Mouse (Mus musculus) layer of hippocampus, adult 8-10 months (tissue): ENCODE results near the gene Olfr572. TPM values are rescaled to one million over a fixed set of nuclear protein-coding genes. Genes with fewer than 3 reads are reported as not detected.

Experiments
- DNase-seq, 2 experiments: peaks; one replicate each; pipeline ENCODE4 v3.0.0; 2022; ENCODE audit warnings: low spot score in 2 of 2
- total RNA-seq, 4 experiments: library from RNA; stranded (reverse); gene quantifications; 2 replicates each; pipeline ENCODE4 v1.2.4; 2022

Gene Olfr572
- not detected for total RNA-seq

GRCm38 (mm10) chr7:102924109-102924508 lies at the start of gene Olfr572:
Olfr572 (plus strand) TSS chr7:102924409.
- no peak for DNase-seq

- no peak for DNase-seq
These were observed 47.4 kb upstream of the Olfr572 start, which contains the start of gene Olfr568 for GRCm38 (mm10) chr7:102876822-102877221. Olfr568 (plus strand) TSS chr7:102877122.

GRCm38 (mm10) chr7:102890782-102891181 lies 33.4 kb upstream of the Olfr572 start, which contains the start of gene Olfr569:
Olfr569 (minus strand) TSS chr7:102890882.
- no peak for DNase-seq

- no peak for DNase-seq
These were observed 8.9 kb upstream of the Olfr572 start for GRCm38 (mm10) chr7:102915261-102915660.

GRCm38 (mm10) chr7:102916405-102916804 lies 7.8 kb upstream of the Olfr572 start:
- DNase-seq, result no peak

- DNase-seq, result no peak
These were observed 7.0 kb upstream of the Olfr572 start, which contains the start of gene Olfr571 for GRCm38 (mm10) chr7:102917032-102917875. Olfr571 (minus strand) TSS chr7:102917536.

GRCm38 (mm10) chr7:102919632-102920031 lies 4.6 kb upstream of the Olfr572 start:
- no peak for DNase-seq

GRCm38 (mm10) chr7:102927105-102927504 lies 2.9 kb downstream of the Olfr572 start:
- DNase-seq, result no peak

GRCm38 (mm10) chr7:102942475-102942874 lies 18.3 kb downstream of the Olfr572 start, which contains the start of gene Olfr573-ps1:
Olfr573-ps1 (minus strand) TSS chr7:102942575.
- DNase-seq, result no peak

GRCm38 (mm10) chr7:102943417-102943816 lies 19.2 kb downstream of the Olfr572 start:
- no peak for DNase-seq

GRCm38 (mm10) chr7:102948167-102948566 lies 24.0 kb downstream of the Olfr572 start, which contains the start of gene Olfr574:
Olfr574 (plus strand) TSS chr7:102948467.
- DNase-seq, result no peak

GRCm38 (mm10) chr7:102950732-102951131 lies 26.5 kb downstream of the Olfr572 start:
- DNase-seq, result no peak

- DNase-seq, result no peak
These were observed 33.9 kb downstream of the Olfr572 start for GRCm38 (mm10) chr7:102958137-102958536.

GRCm38 (mm10) chr7:102958593-102958992 lies 34.4 kb downstream of the Olfr572 start, which contains the start of gene Olfr575:
Olfr575 (minus strand) TSS chr7:102958775.
- no peak for DNase-seq

- DNase-seq, result no peak
These were observed 38.2 kb downstream of the Olfr572 start, which contains the start of gene Olfr576 for GRCm38 (mm10) chr7:102962360-102962759. Olfr576 (plus strand) TSS chr7:102962660.

GRCm38 (mm10) chr7:102974399-102974798 lies 50.2 kb downstream of the Olfr572 start:
- no peak for DNase-seq

GRCm38 (mm10) chr7:102975843-102976242 lies 51.6 kb downstream of the Olfr572 start, which contains the start of gene Olfr577:
Olfr577 (minus strand) TSS chr7:102975943.
- DNase-seq, result no peak

Other genes starting within 250 kb of the Olfr572 start
- 1 to 10 TPM; 6.8 to 8.6 (median 8.0) TPM for gene Trim68, start 237.1 kb upstream of the Olfr572 start, total RNA-seq
- gene Olfr557, start 228.5 kb upstream of the Olfr572 start, total RNA-seq, result under 1 TPM; 0.12 to 0.85 (median 0.17) TPM
- gene Olfr558, start 222.2 kb upstream of the Olfr572 start, total RNA-seq, result under 1 TPM; 0.31 to 0.49 (median 0.39) TPM
- not detected for gene Olfr33, start 205.3 kb upstream of the Olfr572 start, total RNA-seq
- not detected for gene Olfr559, start 196.9 kb upstream of the Olfr572 start, total RNA-seq
- gene Olfr560, start 165.0 kb upstream of the Olfr572 start, total RNA-seq, result not detected
- under 1 TPM in 3 of 4 experiments, not detected in 1; 0.13 to 0.37 (median 0.16) TPM for gene Olfr78, start 164.9 kb upstream of the Olfr572 start, total RNA-seq
- not detected for gene Olfr561, start 153.2 kb upstream of the Olfr572 start, total RNA-seq
- gene Olfr564, start 120.9 kb upstream of the Olfr572 start, total RNA-seq, result under 1 TPM in 3 of 4 experiments, not detected in 1; 0.40 to 0.68 (median 0.51) TPM
- not detected for gene Olfr566, start 65.6 kb upstream of the Olfr572 start, total RNA-seq
- not detected for gene Olfr568, start 47.3 kb upstream of the Olfr572 start, total RNA-seq
- gene Olfr569, start 33.5 kb upstream of the Olfr572 start, total RNA-seq, result not detected
- not detected for gene Olfr570, start 29.8 kb upstream of the Olfr572 start, total RNA-seq
- gene Olfr571, start 6.9 kb upstream of the Olfr572 start, total RNA-seq, result not detected
- gene Olfr573-ps1, start 18.2 kb downstream of the Olfr572 start, total RNA-seq, result not detected
- not detected for gene Olfr574, start 24.1 kb downstream of the Olfr572 start, total RNA-seq
- gene Olfr575, start 34.4 kb downstream of the Olfr572 start, total RNA-seq, result not detected
- gene Olfr576, start 38.3 kb downstream of the Olfr572 start, total RNA-seq, result not detected
- not detected for gene Olfr577, start 51.5 kb downstream of the Olfr572 start, total RNA-seq
- not detected for gene Olfr578, start 64.9 kb downstream of the Olfr572 start, total RNA-seq
- not detected for gene Olfr582, start 113.6 kb downstream of the Olfr572 start, total RNA-seq
- gene Olfr583, start 126.9 kb downstream of the Olfr572 start, total RNA-seq, result not detected
- not detected for gene Olfr584, start 157.5 kb downstream of the Olfr572 start, total RNA-seq
- not detected for gene Olfr585, start 173.3 kb downstream of the Olfr572 start, total RNA-seq
- not detected for gene Olfr586, start 201.2 kb downstream of the Olfr572 start, total RNA-seq
- not detected for gene Olfr588-ps1, start 216.5 kb downstream of the Olfr572 start, total RNA-seq
- gene Olfr589, start 231.9 kb downstream of the Olfr572 start, total RNA-seq, result not detected